Mouse (Mus musculus): ENCODE results near the gene Stk32c.

Gene Stk32c

GRCm38 (mm10) chr7:139215516-139215915 lies 2.4 kb upstream of the Stk32c start:
- Histone ChIP-seq H3K9me3 (ENCODE audit: low read length) (no peaks in the 10 kb centered on the region), H3K4me3 (replicated peaks; ENCODE audit: low read length) (no peak overlapping the region), H3K27me3 (ENCODE audit: insufficient read depth, low read length) (no peaks in the 10 kb centered on the region), H3K36me3 (ENCODE audit: insufficient read depth, low read length) (no peaks in the 10 kb centered on the region), H3K4me1 (replicated peaks; ENCODE audit: low read depth, low read length) (peaks cover 25% of the 10 kb centered on the region)
- TF ChIP-seq CTCF (conservative IDR thresholded peaks at IDR 0.05; ENCODE audit: low read length) (no peak), POU5F1 (IDR thresholded peaks at IDR 0.05; ENCODE audit: borderline replicate concordance, low read length) (no peak), NANOG (IDR thresholded peaks at IDR 0.05; ENCODE audit: borderline replicate concordance, low read length) (no peak)

DNA sequence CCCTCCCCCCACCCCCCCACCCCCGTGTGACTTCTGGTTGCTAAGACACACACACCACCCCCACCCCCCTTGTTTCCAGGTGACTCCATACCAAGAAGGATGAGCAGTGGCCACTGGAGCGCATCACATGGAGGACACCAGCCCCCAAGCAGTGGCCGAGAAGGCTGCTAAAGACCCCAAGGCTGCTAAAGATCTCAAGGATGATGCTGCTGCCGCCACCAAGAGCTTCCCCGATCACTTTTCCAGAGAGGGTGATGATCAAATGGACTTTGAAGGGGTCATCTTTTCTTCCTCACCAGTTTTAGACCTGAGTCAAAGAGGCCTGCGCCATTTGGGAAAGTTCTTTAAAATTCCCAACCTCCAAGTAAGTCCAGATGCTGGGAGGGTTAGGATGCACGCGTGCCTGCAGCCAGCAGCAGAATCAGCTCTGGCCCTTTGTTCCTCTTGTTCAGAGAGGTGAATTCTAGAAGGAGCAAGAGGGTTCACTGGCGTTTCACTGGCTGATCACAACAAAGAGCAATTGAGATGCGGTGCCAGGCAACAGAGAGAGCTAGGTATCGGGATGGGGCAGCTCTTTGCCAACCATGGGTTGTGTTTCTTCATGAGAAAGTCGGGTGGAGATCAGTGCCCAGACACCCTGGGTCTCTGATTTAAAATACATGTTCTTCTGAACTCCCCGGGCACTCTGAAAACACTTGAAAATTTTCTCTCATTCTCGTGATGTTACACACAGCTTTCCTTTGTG lies 1.7 kb upstream of the Stk32c start:
- Histone ChIP-seq H3K9me3 (ENCODE audit: low read length) (no peaks in the 10 kb centered on the region), H3K4me1 (replicated peaks; ENCODE audit: low read depth, low read length) (peaks cover 20% of the 10 kb centered on the region), H3K36me3 (ENCODE audit: insufficient read depth, low read length) (no peaks in the 10 kb centered on the region), H3K27me3 (ENCODE audit: insufficient read depth, low read length) (no peaks in the 10 kb centered on the region), H3K4me3 (replicated peaks; ENCODE audit: low read length) (no peak overlapping the region)
- TF ChIP-seq CTCF (conservative IDR thresholded peaks at IDR 0.05; ENCODE audit: low read length) (no peak), POU5F1 (IDR thresholded peaks at IDR 0.05; ENCODE audit: borderline replicate concordance, low read length) (no peak)

DNA sequence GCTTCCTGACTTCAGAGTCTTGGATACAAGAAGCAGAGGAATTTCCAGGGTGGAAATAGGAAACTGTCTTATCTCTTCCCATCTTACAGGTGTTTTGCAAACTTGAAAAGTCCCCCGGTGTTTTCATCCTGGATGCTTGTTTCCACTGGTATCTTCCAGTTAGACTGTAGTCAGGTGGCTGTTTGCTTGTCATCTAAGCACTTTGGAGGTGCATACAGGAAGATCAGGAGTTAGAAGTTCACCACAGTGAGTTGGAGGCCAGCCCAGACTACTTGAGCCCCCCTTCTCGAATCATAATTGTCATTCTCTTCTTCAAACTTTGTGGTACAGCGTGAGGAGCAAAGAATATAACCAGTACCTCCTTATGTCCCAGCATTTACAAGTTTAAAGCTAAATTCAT lies 1.1 kb upstream of the Stk32c start:
- Histone ChIP-seq H3K27me3 (ENCODE audit: insufficient read depth, low read length) (no peaks in the 10 kb centered on the region), H3K36me3 (ENCODE audit: insufficient read depth, low read length) (no peaks in the 10 kb centered on the region), H3K9me3 (ENCODE audit: low read length) (no peaks in the 10 kb centered on the region), H3K4me1 (replicated peaks; ENCODE audit: low read depth, low read length) (peaks cover 20% of the 10 kb centered on the region), H3K4me3 (replicated peaks; ENCODE audit: low read length) (no peak overlapping the region)
- TF ChIP-seq POU5F1 (IDR thresholded peaks at IDR 0.05; ENCODE audit: borderline replicate concordance, low read length) (no peak), CTCF (conservative IDR thresholded peaks at IDR 0.05; ENCODE audit: low read length) (no peak), NANOG (IDR thresholded peaks at IDR 0.05; ENCODE audit: borderline replicate concordance, low read length) (no peak)

DNA sequence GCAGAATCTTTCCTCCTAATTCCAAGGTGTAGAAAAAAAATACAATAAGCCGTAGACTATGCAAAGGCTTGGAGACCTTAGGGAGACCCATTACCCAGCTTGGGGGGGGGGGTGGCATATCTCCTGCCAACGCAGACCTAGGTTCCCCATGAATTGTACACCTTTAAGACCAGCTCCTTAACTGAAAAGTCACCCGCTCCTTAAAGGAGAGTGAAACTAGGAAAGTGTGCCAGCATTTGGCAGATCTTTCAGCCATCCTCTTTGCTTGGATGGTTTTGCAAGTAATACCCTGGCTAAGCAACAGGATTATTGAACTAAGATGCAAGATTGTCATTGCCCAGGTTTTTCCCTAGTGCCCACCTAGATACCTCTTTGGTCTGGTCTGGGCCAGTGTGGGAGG lies 644 bp upstream of the Stk32c start:
- no peaks in the 10 kb centered on the region for H3K36me3 ChIP-seq (ENCODE audit: insufficient read depth, low read length)
- TF ChIP-seq POU5F1 (IDR thresholded peaks at IDR 0.05; ENCODE audit: borderline replicate concordance, low read length) = no peak
- TF ChIP-seq CTCF (conservative IDR thresholded peaks at IDR 0.05; ENCODE audit: low read length) = no peak
- no peak for TF ChIP-seq NANOG (IDR thresholded peaks at IDR 0.05; ENCODE audit: borderline replicate concordance, low read length)
- H3K9me3 ChIP-seq (ENCODE audit: low read length) = no peaks in the 10 kb centered on the region
- H3K4me3 ChIP-seq (replicated peaks; ENCODE audit: low read length) = peak overlapping the region; percentile 65
- peaks cover 21% of the 10 kb centered on the region for H3K4me1 ChIP-seq (replicated peaks; ENCODE audit: low read depth, low read length)
- no peaks in the 10 kb centered on the region for H3K27me3 ChIP-seq (ENCODE audit: insufficient read depth, low read length)

DNA sequence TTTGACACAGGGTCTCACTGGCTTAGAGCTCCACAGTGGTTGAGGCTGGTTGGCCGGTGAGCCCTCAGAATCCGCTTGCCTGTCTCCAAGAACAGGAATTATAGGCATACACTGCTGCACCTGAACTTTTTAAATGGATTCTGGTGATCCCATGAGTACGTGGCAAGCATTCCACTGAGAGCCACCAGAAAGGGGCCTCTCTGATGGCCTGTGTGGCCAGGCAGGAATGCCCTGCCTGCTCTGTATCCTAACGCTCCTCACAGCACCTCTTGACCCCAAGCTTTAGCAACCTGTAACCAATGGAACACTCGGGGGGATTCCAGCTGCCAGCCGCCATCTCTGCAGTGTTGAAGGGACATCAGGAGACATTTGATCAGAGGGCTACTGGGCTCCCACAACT lies 1.3 kb downstream of the Stk32c start:
- Histone ChIP-seq H3K9me3 (ENCODE audit: low read length) (no peaks in the 10 kb centered on the region), H3K27me3 (ENCODE audit: insufficient read depth, low read length) (peaks cover 2% of the 10 kb centered on the region; the same call in 1 of the 2 replicates), H3K36me3 (ENCODE audit: insufficient read depth, low read length) (no peaks in the 10 kb centered on the region), H3K4me1 (replicated peaks; ENCODE audit: low read depth, low read length) (peaks cover 28% of the 10 kb centered on the region), H3K4me3 (replicated peaks; ENCODE audit: low read length) (no peak overlapping the region)
- TF ChIP-seq NANOG (IDR thresholded peaks at IDR 0.05; ENCODE audit: borderline replicate concordance, low read length) (no peak), POU5F1 (IDR thresholded peaks at IDR 0.05; ENCODE audit: borderline replicate concordance, low read length) (no peak), CTCF (conservative IDR thresholded peaks at IDR 0.05; ENCODE audit: low read length) (no peak)

- no peaks in the 10 kb centered on the region for H3K9me3 ChIP-seq (ENCODE audit: low read length)
- H3K4me3 ChIP-seq (replicated peaks; ENCODE audit: low read length) = no peak overlapping the region
Measured at GRCm38 (mm10) chr7:139208773-139209095, 4.4 kb downstream of the Stk32c start.

DNA sequence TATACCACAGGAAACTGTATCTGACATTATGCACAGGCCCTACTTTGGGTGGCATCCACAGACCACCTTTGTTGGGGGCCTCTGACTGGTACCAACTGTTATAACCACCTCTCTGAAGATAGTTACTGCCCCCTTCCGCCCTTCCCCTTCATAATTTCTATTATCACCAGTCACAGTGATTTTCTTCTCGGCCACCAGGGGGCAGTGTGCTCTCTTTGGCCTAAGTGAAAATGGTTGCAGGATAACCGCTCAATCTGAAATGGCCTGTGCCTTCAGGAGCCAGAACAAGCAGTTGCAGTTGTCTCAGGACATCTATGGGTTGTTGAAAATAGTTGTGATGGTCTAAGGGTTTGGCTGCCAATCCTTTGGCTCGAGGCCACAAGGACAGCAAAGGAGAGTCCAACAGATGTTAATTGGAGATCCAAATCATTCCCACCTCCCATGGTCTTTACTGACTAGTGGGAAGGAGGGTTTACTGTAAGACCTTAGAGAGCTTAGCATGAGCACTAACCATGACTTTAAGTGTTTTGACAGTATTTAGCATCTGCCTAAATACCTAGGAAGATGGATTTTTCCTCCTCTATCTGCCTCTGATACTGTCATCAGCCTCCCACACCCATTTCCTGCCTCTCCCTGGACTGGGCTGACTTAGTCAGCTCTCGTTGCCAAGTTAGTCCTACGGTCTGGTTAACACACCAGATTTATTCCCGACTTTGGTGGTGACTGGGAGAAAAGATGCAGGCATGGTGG lies 4.9 kb downstream of the Stk32c start:
- Histone ChIP-seq H3K4me3 (replicated peaks; ENCODE audit: low read length) (no peak overlapping the region), H3K27me3 (ENCODE audit: insufficient read depth, low read length) (peaks cover 2% of the 10 kb centered on the region; the same call in 1 of the 2 replicates), H3K9me3 (ENCODE audit: low read length) (no peaks in the 10 kb centered on the region), H3K36me3 (ENCODE audit: insufficient read depth, low read length) (no peaks in the 10 kb centered on the region), H3K4me1 (replicated peaks; ENCODE audit: low read depth, low read length) (peaks cover 15% of the 10 kb centered on the region)
- TF ChIP-seq NANOG (IDR thresholded peaks at IDR 0.05; ENCODE audit: borderline replicate concordance, low read length) (no peak), POU5F1 (IDR thresholded peaks at IDR 0.05; ENCODE audit: borderline replicate concordance, low read length) (no peak), CTCF (conservative IDR thresholded peaks at IDR 0.05; ENCODE audit: low read length) (peak; percentile 75)

More at GRCm38 (mm10) chr7:139208773-139209095, 4.4 kb downstream of the Stk32c start:
- no peak for TF ChIP-seq CTCF (conservative IDR thresholded peaks at IDR 0.05; ENCODE audit: low read length)
- TF ChIP-seq POU5F1 (IDR thresholded peaks at IDR 0.05; ENCODE audit: borderline replicate concordance, low read length) = no peak
- Histone ChIP-seq H3K27me3 (ENCODE audit: insufficient read depth, low read length) (peaks cover 2% of the 10 kb centered on the region; the same call in 1 of the 2 replicates), H3K4me1 (replicated peaks; ENCODE audit: low read depth, low read length) (peaks cover 19% of the 10 kb centered on the region), H3K36me3 (ENCODE audit: insufficient read depth, low read length) (no peaks in the 10 kb centered on the region)

GRCm38 (mm10) chr7:139201209-139201608 lies 11.9 kb downstream of the Stk32c start:
- H3K4me3 ChIP-seq (replicated peaks; ENCODE audit: low read length) = no peak overlapping the region
- H3K36me3 ChIP-seq (ENCODE audit: insufficient read depth, low read length) = no peaks in the 10 kb centered on the region
- peaks cover 7% of the 10 kb centered on the region; the same call in 1 of the 2 replicates for H3K27me3 ChIP-seq (ENCODE audit: insufficient read depth, low read length)
- no peaks in the 10 kb centered on the region for H3K4me1 ChIP-seq (replicated peaks; ENCODE audit: low read depth, low read length)
- TF ChIP-seq CTCF (conservative IDR thresholded peaks at IDR 0.05; ENCODE audit: low read length) (no peak), POU5F1 (IDR thresholded peaks at IDR 0.05; ENCODE audit: borderline replicate concordance, low read length) (no peak), NANOG (IDR thresholded peaks at IDR 0.05; ENCODE audit: borderline replicate concordance, low read length) (no peak)
- H3K9me3 ChIP-seq (ENCODE audit: low read length) = no peaks in the 10 kb centered on the region
